Mouse (Mus musculus) kidney, adult 2 months (tissue): Measurements from ENCODE around the gene Chchd6. TPM values are rescaled to one million over a fixed set of nuclear protein-coding genes. Genes with fewer than 3 reads are reported as not detected.
A peak's percentile ranks its signal among the peaks of the same experiment; 100 is the strongest.

Experiments used
- DNase-seq: peaks from one replicate; pipeline ENCODE4 v3.0.0; 2021
- H3K27ac ChIP-seq: fragments of 200-500 bp; 2 replicates; pipeline ENCODE4 v1.5.1; 2012; ENCODE audit warnings: low read depth, low read length, control low read depth, inconsistent platforms; ENCODE audit not compliant: insufficient read depth
- H3K27me3 ChIP-seq: fragments of 200-500 bp; replicated peaks from 2 replicates; pipeline ENCODE4 v1.6.1; 2012; ENCODE audit warnings: mild to moderate bottlenecking, moderate library complexity, low read length, inconsistent platforms; ENCODE audit not compliant: control insufficient read depth, insufficient read depth
- H3K36me3 ChIP-seq: fragments of 200-500 bp; 2 replicates; pipeline ENCODE4 v1.6.1; 2012; ENCODE audit warnings: mild to moderate bottlenecking, moderate library complexity, low read length, inconsistent platforms; ENCODE audit not compliant: control insufficient read depth, insufficient read depth
- H3K4me1 ChIP-seq: fragments of 200-500 bp; 2 replicates; pipeline ENCODE4 v1.6.1; 2011; ENCODE audit warnings: low read length; ENCODE audit not compliant: control insufficient read depth, insufficient read depth
- H3K4me3 ChIP-seq: fragments of 200-500 bp; 2 replicates; pipeline ENCODE4 v1.5.1; 2011; ENCODE audit warnings: mild to moderate bottlenecking, low read depth, low read length, control low read depth; ENCODE audit not compliant: insufficient read depth
- CTCF ChIP-seq: fragments of 200-500 bp; conservative IDR thresholded peaks from 2 replicates; pipeline ENCODE4 v1.5.1; 2011; ENCODE audit warnings: low read depth, mild to moderate bottlenecking, control low read depth, low read length, moderate library complexity, mixed read lengths; ENCODE audit not compliant: insufficient read depth, insufficient read length
- POLR2A ChIP-seq: fragments of 200-500 bp; IDR thresholded peaks from one replicate; pipeline ENCODE4 v1.6.1; 2011; ENCODE audit warnings: low read depth, low read length, control low read depth
- WGBS: fragments of 180-500 bp; shearing (Covaris S2); methylation state at CpG from one replicate; pipeline ENCODE4 v1.1.7; 2018; 5-methylcytosine and 5-hydroxymethylcytosine counted together
- polyA plus RNA-seq: library from polyadenylated mRNA; depleted of rRNA; stranded (reverse); fragments of >200 nt; gene quantifications from 2 replicates; pipeline ENCODE4 v1.2.3, GENCODE M21; 2012

The Chchd6 gene
- polyA plus RNA-seq, 1 experiment: 86.5 TPM

GRCm38 (mm10) chr6:89553012-89553704 lies 42.3 kb downstream of the Chchd6 start:
- Histone ChIP-seq H3K36me3 (no peaks in the 10 kb centered on the region), H3K4me3 (no peak overlapping the region), H3K27me3 (no peaks in the 10 kb centered on the region), H3K4me1 (no peaks in the 10 kb centered on the region), H3K27ac (no peak overlapping the region)
- WGBS: 8% methylated on average over 4 of the region's 4 CpGs
- peak; percentile 69 for DNase-seq
- TF ChIP-seq POLR2A: no peak
- peak; percentile 95 for TF ChIP-seq CTCF

- no peaks in the 10 kb centered on the region for H3K27me3 ChIP-seq
- no peak overlapping the region for H3K4me3 ChIP-seq
- 91% methylated on average over 6 of the region's 6 CpGs for WGBS
- H3K36me3 ChIP-seq: no peaks in the 10 kb centered on the region
- TF ChIP-seq POLR2A (no peak), CTCF (no peak)
- no peak for DNase-seq
- H3K27ac ChIP-seq: no peak overlapping the region
- H3K4me1 ChIP-seq: no peaks in the 10 kb centered on the region
Measured at GRCm38 (mm10) chr6:89552321-89553011, 43.0 kb downstream of the Chchd6 start.

GRCm38 (mm10) chr6:89549157-89549556 lies 46.3 kb downstream of the Chchd6 start:
- Histone ChIP-seq H3K27ac (no peak overlapping the region), H3K4me3 (no peak overlapping the region), H3K4me1 (no peaks in the 10 kb centered on the region), H3K27me3 (no peaks in the 10 kb centered on the region), H3K36me3 (no peaks in the 10 kb centered on the region)
- WGBS: 88% methylated on average over 3 of the region's 3 CpGs
- DNase-seq: no peak
- TF ChIP-seq POLR2A (no peak), CTCF (no peak)

- WGBS: 87% methylated on average over 3 of the region's 3 CpGs
- H3K27me3 ChIP-seq: no peaks in the 10 kb centered on the region
- H3K4me3 ChIP-seq: no peak overlapping the region
- H3K4me1 ChIP-seq: no peaks in the 10 kb centered on the region
- no peak overlapping the region for H3K27ac ChIP-seq
- TF ChIP-seq POLR2A (no peak), CTCF (no peak)
- no peaks in the 10 kb centered on the region for H3K36me3 ChIP-seq
- no peak for DNase-seq
Measured at GRCm38 (mm10) chr6:89547951-89548350, 47.5 kb downstream of the Chchd6 start.

- Histone ChIP-seq H3K27ac (no peak overlapping the region), H3K27me3 (no peaks in the 10 kb centered on the region), H3K4me1 (no peaks in the 10 kb centered on the region; the same call in 1 of the 2 replicates), H3K4me3 (no peak overlapping the region), H3K36me3 (no peaks in the 10 kb centered on the region)
- DNase-seq: no peak
- WGBS: 100% methylated on average over 1 of the region's 1 CpGs
- no peak for TF ChIP-seq POLR2A
- TF ChIP-seq CTCF: no peak
Measured at GRCm38 (mm10) chr6:89538102-89538751, 57.2 kb downstream of the Chchd6 start.

- Histone ChIP-seq H3K27me3 (no peaks in the 10 kb centered on the region), H3K36me3 (no peaks in the 10 kb centered on the region), H3K4me3 (no peak overlapping the region), H3K4me1 (no peaks in the 10 kb centered on the region; the same call in 1 of the 2 replicates), H3K27ac (no peak overlapping the region)
- no peak for TF ChIP-seq CTCF
- 22% methylated on average over 1 of the region's 1 CpGs for WGBS
- DNase-seq: peak; percentile 15
Measured at GRCm38 (mm10) chr6:89535626-89536225, 59.7 kb downstream of the Chchd6 start.

GRCm38 (mm10) chr6:89524766-89525165 lies 70.7 kb downstream of the Chchd6 start:
- Histone ChIP-seq H3K27ac (no peak overlapping the region), H3K4me1 (no peaks in the 10 kb centered on the region), H3K4me3 (no peak overlapping the region), H3K27me3 (no peaks in the 10 kb centered on the region), H3K36me3 (no peaks in the 10 kb centered on the region)
- TF ChIP-seq POLR2A (no peak), CTCF (no peak)
- 88% methylated on average over 2 of the region's 2 CpGs for WGBS
- no peak for DNase-seq
